Mouse (Mus musculus): ENCODE data around the gene Zfp961. TPM values are rescaled to one million over a fixed set of nuclear protein-coding genes. Genes with fewer than 3 reads are reported as not detected.

Gene Zfp961
- total RNA-seq, 1 experiment = 79.0 TPM

DNA sequence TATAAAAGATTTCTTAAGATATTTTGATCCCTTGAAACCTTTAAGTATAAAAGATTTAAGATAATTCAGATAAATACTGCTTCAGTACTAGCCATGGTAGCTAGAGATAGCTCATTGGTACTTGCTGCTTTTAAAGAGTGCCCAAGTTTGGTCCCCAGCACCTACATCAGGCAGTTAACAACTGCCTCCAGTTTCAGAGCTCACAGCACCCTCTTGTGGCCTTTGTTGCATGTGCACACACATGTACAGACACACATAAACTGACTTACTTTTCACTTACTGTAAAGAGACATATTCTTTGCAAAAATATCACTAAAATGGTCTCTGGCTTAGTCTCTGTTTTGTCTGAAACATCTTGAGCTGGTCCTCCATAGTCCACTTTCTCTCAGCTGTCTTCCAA, 15.6 kb downstream of the Zfp961 start:
- Histone ChIP-seq H3K27ac (ENCODE audit: insufficient read depth, low read depth, low read length, poor library complexity, severe bottlenecking) (no peak overlapping the region), H3K4me3 (ENCODE audit: insufficient read depth in 1 of 2, low read depth in 1 of 2, low read length in 2 of 2, poor library complexity in 1 of 2, severe bottlenecking in 1 of 2) (no peak overlapping the region), H3K9me3 (ENCODE audit: control insufficient read depth, insufficient read depth, low read depth, low read length) (no peaks in the 10 kb centered on the region; the same call in 1 of the 2 replicates), H3K36me3 (ENCODE audit: control insufficient read depth, insufficient read depth, low read length, poor library complexity, severe bottlenecking) (peaks cover 47% of the 10 kb centered on the region), H3K9ac (ENCODE audit: insufficient read depth, low read depth, low read length, poor library complexity, severe bottlenecking) (no peak overlapping the region), H3K4me1 (ENCODE audit: control insufficient read depth in 2 of 2, insufficient read depth in 2 of 2, low read length in 2 of 2, poor library complexity in 1 of 2) (0 out of 4 replicates have a peak, but pooled peaks cover 0 to 2% of the 10 kb centered on the region in 2 experiments)
- in situ Hi-C loops (cut with MboI; ENCODE audit: low sequenced_read_pairs in 2 of 2, unreplicated experiment in 2 of 2) = no loop called here
- TF ChIP-seq ZC3H11A (IDR thresholded peaks at IDR 0.05; ENCODE audit: borderline replicate concordance, low read depth, low read length) (no peak), CHD2 (IDR thresholded peaks at IDR 0.05; ENCODE audit: low read depth, low read length) (no peak), MAFK (IDR thresholded peaks at IDR 0.05; ENCODE audit: insufficient read depth, low read depth, low read length) (no peak), ZNF384 (IDR thresholded peaks at IDR 0.05; ENCODE audit: low read depth, low read length) (no peak), HCFC1 (IDR thresholded peaks at IDR 0.05; ENCODE audit: borderline replicate concordance, insufficient read depth, low read length) (no peak)
- DNase-seq (ENCODE audit: low read depth, low spot score) = no peak

DNA sequence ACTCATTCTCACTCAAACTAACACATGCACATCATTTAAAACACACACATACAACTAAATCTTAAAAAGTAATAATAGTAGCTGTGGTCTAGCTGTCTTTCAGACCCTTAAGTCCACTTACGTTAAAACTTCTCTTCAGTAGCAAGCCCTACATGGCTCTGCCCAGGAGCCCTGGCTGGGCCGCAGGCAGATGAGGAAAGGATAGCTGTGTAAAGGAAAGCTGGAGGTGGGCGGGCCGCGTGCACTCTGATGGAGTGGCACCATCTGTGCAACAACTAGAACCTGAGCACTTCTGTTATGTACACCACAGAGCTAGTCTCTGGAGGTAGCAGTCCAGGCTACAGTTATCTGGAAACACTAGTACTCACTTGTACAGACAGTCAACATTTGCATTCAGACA, 16.4 kb downstream of the Zfp961 start:
- in situ Hi-C loops (cut with MboI; ENCODE audit: low sequenced_read_pairs in 2 of 2, unreplicated experiment in 2 of 2) = no loop called here
- peaks cover 44% of the 10 kb centered on the region for H3K36me3 ChIP-seq (ENCODE audit: control insufficient read depth, insufficient read depth, low read length, poor library complexity, severe bottlenecking)
- H3K27ac ChIP-seq (ENCODE audit: insufficient read depth, low read depth, low read length, poor library complexity, severe bottlenecking) = no peak overlapping the region
- no peak for DNase-seq (ENCODE audit: low read depth, low spot score)
- 0 out of 4 replicates have a peak, but pooled peaks cover 0 to 2% of the 10 kb centered on the region in 2 experiments for H3K4me1 ChIP-seq (ENCODE audit: control insufficient read depth in 2 of 2, insufficient read depth in 2 of 2, low read length in 2 of 2, poor library complexity in 1 of 2)
- no peaks in the 10 kb centered on the region; the same call in 1 of the 2 replicates for H3K9me3 ChIP-seq (ENCODE audit: control insufficient read depth, insufficient read depth, low read depth, low read length)
- TF ChIP-seq CHD2 (IDR thresholded peaks at IDR 0.05; ENCODE audit: low read depth, low read length) = no peak
- no peak for TF ChIP-seq ZNF384 (IDR thresholded peaks at IDR 0.05; ENCODE audit: low read depth, low read length)
- TF ChIP-seq MAFK (IDR thresholded peaks at IDR 0.05; ENCODE audit: insufficient read depth, low read depth, low read length) = no peak
- TF ChIP-seq ZC3H11A (IDR thresholded peaks at IDR 0.05; ENCODE audit: borderline replicate concordance, low read depth, low read length) = no peak
- TF ChIP-seq HCFC1 (IDR thresholded peaks at IDR 0.05; ENCODE audit: borderline replicate concordance, insufficient read depth, low read length) = no peak
- no peak overlapping the region for H3K4me3 ChIP-seq (ENCODE audit: insufficient read depth in 1 of 2, low read depth in 1 of 2, low read length in 2 of 2, poor library complexity in 1 of 2, severe bottlenecking in 1 of 2)
- H3K9ac ChIP-seq (ENCODE audit: insufficient read depth, low read depth, low read length, poor library complexity, severe bottlenecking) = no peak overlapping the region

DNA sequence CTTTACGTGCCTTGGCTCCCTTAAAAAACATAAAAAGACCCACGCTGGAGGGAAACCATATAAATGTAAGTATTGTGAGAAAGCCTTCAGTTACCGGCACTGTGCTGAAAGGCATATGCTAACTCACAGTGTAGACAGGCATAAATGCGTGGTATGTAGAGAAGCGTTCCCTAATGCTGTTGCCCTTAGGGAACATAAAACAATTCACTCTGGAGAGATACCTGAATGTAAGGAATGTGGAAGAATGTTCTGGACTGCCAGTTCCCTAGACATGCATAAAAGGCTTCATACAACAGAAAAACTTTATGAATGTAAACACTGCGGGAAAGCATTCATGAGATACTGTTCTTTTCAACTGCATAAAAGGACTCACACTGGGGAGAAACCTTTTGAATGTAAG, 17.3 kb downstream of the Zfp961 start:
- TF ChIP-seq CHD2 (IDR thresholded peaks at IDR 0.05; ENCODE audit: low read depth, low read length) (no peak), ZNF384 (IDR thresholded peaks at IDR 0.05; ENCODE audit: low read depth, low read length) (no peak), ZC3H11A (IDR thresholded peaks at IDR 0.05; ENCODE audit: borderline replicate concordance, low read depth, low read length) (no peak), MAFK (IDR thresholded peaks at IDR 0.05; ENCODE audit: insufficient read depth, low read depth, low read length) (no peak), HCFC1 (IDR thresholded peaks at IDR 0.05; ENCODE audit: borderline replicate concordance, insufficient read depth, low read length) (no peak)
- H3K4me1 ChIP-seq (ENCODE audit: control insufficient read depth in 2 of 2, insufficient read depth in 2 of 2, low read length in 2 of 2, poor library complexity in 1 of 2) = 0 out of 4 replicates have a peak, but pooled peaks cover 0 to 2% of the 10 kb centered on the region in 2 experiments
- H3K9ac ChIP-seq (ENCODE audit: insufficient read depth, low read depth, low read length, poor library complexity, severe bottlenecking) = no peak overlapping the region
- no peaks in the 10 kb centered on the region; the same call in 1 of the 2 replicates for H3K9me3 ChIP-seq (ENCODE audit: control insufficient read depth, insufficient read depth, low read depth, low read length)
- no peak overlapping the region for H3K4me3 ChIP-seq (ENCODE audit: insufficient read depth in 1 of 2, low read depth in 1 of 2, low read length in 2 of 2, poor library complexity in 1 of 2, severe bottlenecking in 1 of 2)
- peaks cover 43% of the 10 kb centered on the region for H3K36me3 ChIP-seq (ENCODE audit: control insufficient read depth, insufficient read depth, low read length, poor library complexity, severe bottlenecking)
- in situ Hi-C loops (cut with MboI; ENCODE audit: low sequenced_read_pairs in 2 of 2, unreplicated experiment in 2 of 2) = no loop called here
- no peak for DNase-seq (ENCODE audit: low read depth, low spot score)
- no peak overlapping the region for H3K27ac ChIP-seq (ENCODE audit: insufficient read depth, low read depth, low read length, poor library complexity, severe bottlenecking)

DNA sequence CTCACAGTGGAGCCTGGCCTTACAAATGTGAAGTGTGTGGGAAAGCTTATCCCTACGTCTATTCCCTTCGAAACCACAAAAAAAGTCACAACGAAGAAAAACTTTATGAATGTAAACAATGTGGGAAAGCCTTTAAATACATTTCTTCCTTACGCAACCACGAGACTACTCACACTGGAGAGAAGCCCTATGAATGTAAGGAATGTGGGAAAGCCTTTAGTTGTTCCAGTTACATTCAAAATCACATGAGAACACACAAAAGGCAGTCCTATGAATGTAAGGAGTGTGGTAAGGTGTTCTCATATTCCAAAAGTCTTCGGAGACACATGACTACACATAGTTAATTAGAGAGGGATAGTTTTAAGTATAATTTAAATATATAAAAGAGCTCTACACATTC, 17.8 kb downstream of the Zfp961 start:
- Histone ChIP-seq H3K4me3 (ENCODE audit: insufficient read depth in 1 of 2, low read depth in 1 of 2, low read length in 2 of 2, poor library complexity in 1 of 2, severe bottlenecking in 1 of 2) (no peak overlapping the region), H3K9me3 (ENCODE audit: control insufficient read depth, insufficient read depth, low read depth, low read length) (no peaks in the 10 kb centered on the region; the same call in 1 of the 2 replicates), H3K9ac (ENCODE audit: insufficient read depth, low read depth, low read length, poor library complexity, severe bottlenecking) (no peak overlapping the region), H3K4me1 (ENCODE audit: control insufficient read depth in 2 of 2, insufficient read depth in 2 of 2, low read length in 2 of 2, poor library complexity in 1 of 2) (0 out of 4 replicates have a peak, but pooled peaks cover 0 to 2% of the 10 kb centered on the region in 2 experiments), H3K36me3 (ENCODE audit: control insufficient read depth, insufficient read depth, low read length, poor library complexity, severe bottlenecking) (peaks cover 41% of the 10 kb centered on the region), H3K27ac (ENCODE audit: insufficient read depth, low read depth, low read length, poor library complexity, severe bottlenecking) (no peak overlapping the region)
- no peak for DNase-seq (ENCODE audit: low read depth, low spot score)
- in situ Hi-C loops (cut with MboI; ENCODE audit: low sequenced_read_pairs in 2 of 2, unreplicated experiment in 2 of 2) = no loop called here
- TF ChIP-seq HCFC1 (IDR thresholded peaks at IDR 0.05; ENCODE audit: borderline replicate concordance, insufficient read depth, low read length) (no peak), ZNF384 (IDR thresholded peaks at IDR 0.05; ENCODE audit: low read depth, low read length) (no peak), MAFK (IDR thresholded peaks at IDR 0.05; ENCODE audit: insufficient read depth, low read depth, low read length) (no peak), CHD2 (IDR thresholded peaks at IDR 0.05; ENCODE audit: low read depth, low read length) (no peak), ZC3H11A (IDR thresholded peaks at IDR 0.05; ENCODE audit: borderline replicate concordance, low read depth, low read length) (no peak)
